Comparison of ENCODE assay signal across 11 mouse cellular contexts in the genomic region with DNA sequence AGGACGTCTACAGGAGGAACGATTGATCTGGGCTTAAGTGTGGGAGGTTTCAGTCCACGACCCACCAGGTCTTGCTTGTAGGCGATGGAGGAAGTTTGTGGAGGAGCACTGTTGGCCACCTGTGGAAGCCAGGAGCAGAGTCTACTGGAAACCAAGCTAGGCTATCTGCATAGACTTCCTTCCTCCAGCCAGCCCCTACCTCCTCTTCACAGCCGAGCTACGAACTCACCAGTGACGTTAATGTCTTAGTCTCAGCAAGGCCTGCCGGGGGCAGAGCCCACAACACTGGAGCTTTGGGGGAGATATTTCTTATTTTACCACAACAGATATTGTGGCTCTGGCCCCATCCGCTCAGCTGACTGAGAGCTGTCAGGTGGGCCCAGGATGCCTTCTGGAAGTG.
DNase-seq lines count a peak whose midpoint lies in the region; ATAC-seq and TF ChIP-seq lines count a peak whose summit lies in the region.
"Had no signal": no experiment of that assay in that cellular context is flagged by ENCODE, and none has a peak within 500 bp of the region (broad histone marks: within the 10 kb centered on the region; RNA-seq: fewer than 3 reads in every experiment).

No protein-coding gene starts in this region.

- peaks cover 44% of the 10 kb centered on the region for H3K4me1 ChIP-seq in heart, embryonic 10.5 days
- H3K4me1 ChIP-seq in embryonic facial prominence, embryonic 11.5 days (ENCODE audit: control insufficient read depth, insufficient read depth, low read length) = peaks cover 6% of the 10 kb centered on the region; the same call in 1 of the 2 replicates
- peaks cover 20% of the 10 kb centered on the region for H3K4me1 ChIP-seq in liver, embryonic 11.5 days (replicated peaks; ENCODE audit: control insufficient read depth, insufficient read depth, low read length)
- peaks cover 3% of the 10 kb centered on the region; the same call in 1 of the 2 replicates for H3K4me1 ChIP-seq in forebrain, embryonic 15.5 days

- no peak for DNase-seq in heart, embryonic 10.5 days (ENCODE audit: low spot score)
- DNase-seq in heart, adult 9 months (ENCODE audit: low spot score in 2 of 2) = no peak
- DNase-seq in 416B (ENCODE audit: low read depth) (peak; percentile 16), MN1 (ENCODE audit: low spot score) (no peak)
- DNase-seq in embryonic facial prominence, embryonic 11.5 days (ENCODE audit: low spot score) = no peak
- DNase-seq in liver, embryonic 11.5 days (ENCODE audit: low spot score) = no peak
- no peak for DNase-seq in left cerebral cortex, adult 2 months (ENCODE audit: extremely low spot score in 1 of 2, low spot score in 2 of 2)
- DNase-seq: kidney, adult 9 months; layer of hippocampus, postnatal 36 days had no signal

- 58% methylated on average over 9 of the region's 9 CpGs for WGBS in heart, embryonic 10.5 days
- WGBS in embryonic facial prominence, embryonic 11.5 days = 76% methylated on average over 9 of the region's 9 CpGs
- WGBS in liver, embryonic 11.5 days = 31% methylated on average over 9 of the region's 9 CpGs
- 91% methylated on average over 9 of the region's 9 CpGs for WGBS in forebrain, embryonic 15.5 days

- H3K4me2 ChIP-seq in embryonic facial prominence, embryonic 11.5 days (ENCODE audit: low read depth, low read length) = no peak overlapping the region
- H3K4me2 ChIP-seq in liver, embryonic 11.5 days = peak overlapping the region; percentile 46
- H3K4me2 ChIP-seq in forebrain, embryonic 15.5 days (replicated peaks) = no peak overlapping the region
- H3K4me2 ChIP-seq: heart, embryonic 15.5 days had no signal

- H3K27ac ChIP-seq in heart, embryonic 10.5 days = peak overlapping the region; percentile 80
- peak overlapping the region; percentile 17; the same call in 1 of the 2 replicates for H3K27ac ChIP-seq in embryonic facial prominence, embryonic 11.5 days (replicated peaks; ENCODE audit: low read depth, low read length)
- H3K27ac ChIP-seq in liver, embryonic 11.5 days (ENCODE audit: low read depth, low read length) = peak overlapping the region; percentile 86
- no peak overlapping the region for H3K27ac ChIP-seq in left cerebral cortex, adult 2 months
- no peak overlapping the region for H3K27ac ChIP-seq in forebrain, embryonic 15.5 days (replicated peaks)
- H3K27ac ChIP-seq: heart, embryonic 15.5 days had no signal

- intact Hi-C loops in left cerebral cortex, adult 2 months (cut with DNase I) = no loop called here

- peaks cover 11% of the 10 kb centered on the region for H3K36me3 ChIP-seq in heart, embryonic 10.5 days
- H3K36me3 ChIP-seq in embryonic facial prominence, embryonic 11.5 days (replicated peaks; ENCODE audit: control insufficient read depth, insufficient read depth, low read depth, low read length) = no peaks in the 10 kb centered on the region; the same call in 1 of the 2 replicates
- no peaks in the 10 kb centered on the region for H3K36me3 ChIP-seq in liver, embryonic 11.5 days (ENCODE audit: control insufficient read depth, insufficient read depth, low read length)
- H3K36me3 ChIP-seq in forebrain, embryonic 15.5 days = no peaks in the 10 kb centered on the region
- H3K36me3 ChIP-seq: heart, embryonic 15.5 days had no signal

- no peak for ATAC-seq in embryonic facial prominence, embryonic 11.5 days (replicated peaks; ENCODE audit: insufficient number of reproducible peaks, low FRiP score, low TSS enrichment, low read depth)
- peak; percentile 9; the same call in 1 of the 2 replicates for ATAC-seq in liver, embryonic 11.5 days (replicated peaks; ENCODE audit: low FRiP score)
- no peak for ATAC-seq in forebrain, embryonic 15.5 days (replicated peaks)

- H3K9me3 ChIP-seq in heart, embryonic 10.5 days = no peaks in the 10 kb centered on the region
- H3K9me3 ChIP-seq in embryonic facial prominence, embryonic 11.5 days (replicated peaks; ENCODE audit: control insufficient read depth, low read length) = no peaks in the 10 kb centered on the region
- no peaks in the 10 kb centered on the region for H3K9me3 ChIP-seq in liver, embryonic 11.5 days (ENCODE audit: control insufficient read depth, low read length)
- no peaks in the 10 kb centered on the region for H3K9me3 ChIP-seq in forebrain, embryonic 15.5 days
- H3K9me3 ChIP-seq: heart, embryonic 15.5 days had no signal

- no peak overlapping the region for H3K4me3 ChIP-seq in heart, embryonic 10.5 days
- no peak overlapping the region for H3K4me3 ChIP-seq in embryonic facial prominence, embryonic 11.5 days (ENCODE audit: low read depth, low read length)
- no peak overlapping the region for H3K4me3 ChIP-seq in liver, embryonic 11.5 days (ENCODE audit: low read depth, low read length)
- H3K4me3 ChIP-seq in left cerebral cortex, adult 2 months = no peak overlapping the region
- H3K4me3 ChIP-seq in forebrain, embryonic 15.5 days = no peak overlapping the region
- H3K4me3 ChIP-seq: heart, embryonic 15.5 days had no signal

- H3K27me3 ChIP-seq in heart, embryonic 10.5 days (ENCODE audit: insufficient read depth, poor library complexity, severe bottlenecking) = no peaks in the 10 kb centered on the region
- H3K27me3 ChIP-seq in embryonic facial prominence, embryonic 11.5 days (ENCODE audit: control insufficient read depth, insufficient read depth, low read length) = no peaks in the 10 kb centered on the region
- H3K27me3 ChIP-seq in liver, embryonic 11.5 days (replicated peaks; ENCODE audit: control insufficient read depth, insufficient read depth, low read length) = no peaks in the 10 kb centered on the region
- no peaks in the 10 kb centered on the region for H3K27me3 ChIP-seq in forebrain, embryonic 15.5 days
- H3K27me3 ChIP-seq: heart, embryonic 15.5 days had no signal

- no peak for TF ChIP-seq CTCF in left cerebral cortex, adult 2 months (IDR thresholded peaks at IDR 0.05)

- no peak overlapping the region for H3K9ac ChIP-seq in embryonic facial prominence, embryonic 11.5 days (replicated peaks; ENCODE audit: low read length)
- no peak overlapping the region; the same call in 1 of the 2 replicates for H3K9ac ChIP-seq in liver, embryonic 11.5 days (ENCODE audit: low read depth, low read length)
- H3K9ac ChIP-seq in forebrain, embryonic 15.5 days (replicated peaks) = no peak overlapping the region
- H3K9ac ChIP-seq: heart, embryonic 15.5 days had no signal

Comparison
In these comparisons a context has a peak if more than half of its experiments do, and no peak if none do; other contexts are left out.
1. H3K27ac ChIP-seq: peak in heart, embryonic 10.5 days (single experiment), embryonic facial prominence, embryonic 11.5 days (single experiment) and liver, embryonic 11.5 days (single experiment); none in left cerebral cortex, adult 2 months (single experiment) and forebrain, embryonic 15.5 days (single experiment).